14 mouse cellular contexts compared by ENCODE assay signal in the genomic region with DNA sequence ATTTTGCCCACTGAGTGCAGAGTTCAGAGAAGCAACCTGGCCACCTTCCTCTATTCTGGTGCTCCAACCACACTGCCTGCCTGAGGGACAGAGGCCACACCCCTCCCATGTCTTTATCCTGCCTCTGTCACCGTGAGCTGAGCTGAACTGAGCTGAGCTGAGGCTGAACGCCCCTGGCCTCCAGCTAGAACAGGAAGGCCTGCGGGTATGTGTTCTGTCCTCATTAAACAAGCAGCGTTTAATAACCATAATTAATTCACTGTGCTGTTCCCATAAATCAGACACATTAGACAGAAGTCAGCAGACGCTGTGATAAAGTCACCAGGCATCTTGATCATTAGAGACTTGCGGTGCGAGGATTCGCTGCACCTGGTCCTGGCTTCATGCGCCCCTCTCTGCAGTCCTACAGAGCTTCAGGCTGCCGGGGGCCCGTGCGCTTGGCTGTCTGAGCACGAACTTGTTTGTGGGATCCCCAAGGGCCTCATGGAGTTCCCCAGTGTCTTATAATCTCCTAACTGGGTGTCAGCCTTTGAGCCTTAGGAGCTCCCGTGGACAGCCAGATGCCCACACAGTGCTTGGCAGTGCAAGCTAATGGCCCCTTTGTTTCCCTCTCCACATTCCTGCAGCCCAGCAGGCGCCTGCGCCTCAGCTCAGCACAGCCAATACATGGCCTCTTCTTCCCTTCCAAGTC.
DNase-seq lines count a peak whose midpoint lies in the region; ATAC-seq lines count a peak whose summit lies in the region.
"Had no signal": no experiment of that assay in that cellular context is flagged by ENCODE, and none has a peak within 500 bp of the region (broad histone marks: within the 10 kb centered on the region; RNA-seq: fewer than 3 reads in every experiment).

No protein-coding gene starts in this region.

- 21% methylated on average over 16 of the region's 16 CpGs for WGBS in forebrain, embryonic 11.5 days
- 20% methylated on average over 16 of the region's 16 CpGs for WGBS in hindbrain, embryonic 15.5 days
- 19% methylated on average over 16 of the region's 16 CpGs for WGBS in midbrain, embryonic 13.5 days

- H3K27me3 ChIP-seq in forebrain, embryonic 11.5 days (ENCODE audit: control insufficient read depth, insufficient read depth, low read length) = no peaks in the 10 kb centered on the region
- H3K27me3 ChIP-seq in hindbrain, embryonic 15.5 days = no peaks in the 10 kb centered on the region
- H3K27me3 ChIP-seq in midbrain, embryonic 13.5 days = peaks cover 2% of the 10 kb centered on the region
- H3K27me3 ChIP-seq: liver, embryonic 15.5 days; megakaryocyte, embryonic 14.5 days had no signal

- H3K4me1 ChIP-seq in forebrain, embryonic 11.5 days (replicated peaks; ENCODE audit: control insufficient read depth, insufficient read depth, low read length) = peaks cover 6% of the 10 kb centered on the region; the same call in 1 of the 2 replicates
- H3K4me1 ChIP-seq in hindbrain, embryonic 15.5 days (replicated peaks) = peaks cover 37% of the 10 kb centered on the region
- H3K4me1 ChIP-seq in midbrain, embryonic 13.5 days (replicated peaks) = peaks cover 34% of the 10 kb centered on the region
- H3K4me1 ChIP-seq: liver, embryonic 15.5 days; megakaryocyte, embryonic 14.5 days had no signal

- no peak overlapping the region for H3K4me3 ChIP-seq in forebrain, embryonic 11.5 days (ENCODE audit: low read depth, low read length)
- H3K4me3 ChIP-seq in hindbrain, embryonic 15.5 days = no peak overlapping the region
- H3K4me3 ChIP-seq in midbrain, embryonic 13.5 days (replicated peaks) = no peak overlapping the region
- H3K4me3 ChIP-seq: embryonic facial prominence, embryonic 12.5 days; liver, embryonic 15.5 days; megakaryocyte, embryonic 14.5 days had no signal

- peak; percentile 19 for DNase-seq in embryo, embryonic 10.5 days (ENCODE audit: low spot score)
- peak; percentile 63 for DNase-seq in forebrain, embryonic 11.5 days (ENCODE audit: low spot score)
- DNase-seq in right cerebral cortex, postnatal 25 days = no peak
- DNase-seq in adrenal gland, postnatal 10 days = no peak
- no peak for DNase-seq in gastrocnemius, postnatal 14 days
- DNase-seq in spleen, postnatal 10 days (ENCODE audit: low spot score in 2 of 2) = no peak
- DNase-seq: adrenal gland, adult 8-10 months; cerebellum, adult 11-12 months; kidney, adult 18-20 months had no signal

- H3K9me3 ChIP-seq in forebrain, embryonic 11.5 days (ENCODE audit: control insufficient read depth, low read length) = no peaks in the 10 kb centered on the region
- H3K9me3 ChIP-seq in hindbrain, embryonic 15.5 days = no peaks in the 10 kb centered on the region
- H3K9me3 ChIP-seq in midbrain, embryonic 13.5 days = no peaks in the 10 kb centered on the region
- H3K9me3 ChIP-seq: embryonic facial prominence, embryonic 12.5 days; liver, embryonic 15.5 days had no signal

- peak overlapping the region; percentile 53; the same call in 1 of the 2 replicates for H3K27ac ChIP-seq in forebrain, embryonic 11.5 days (ENCODE audit: low read depth, low read length)
- H3K27ac ChIP-seq in hindbrain, embryonic 15.5 days (replicated peaks) = peak overlapping the region; percentile 20; the same call in 1 of the 2 replicates
- H3K27ac ChIP-seq in midbrain, embryonic 13.5 days = 0 out of 2 replicates have a peak overlapping the region, but pooled peaks have one; percentile 42
- H3K27ac ChIP-seq: embryonic facial prominence, embryonic 12.5 days; liver, embryonic 15.5 days had no signal

- no peak overlapping the region for H3K4me2 ChIP-seq in forebrain, embryonic 11.5 days (ENCODE audit: low read depth, low read length, severe bottlenecking)
- no peak overlapping the region for H3K4me2 ChIP-seq in hindbrain, embryonic 15.5 days
- no peak overlapping the region for H3K4me2 ChIP-seq in midbrain, embryonic 13.5 days (replicated peaks)
- H3K4me2 ChIP-seq: embryonic facial prominence, embryonic 12.5 days; liver, embryonic 15.5 days had no signal

- ATAC-seq in forebrain, embryonic 11.5 days (replicated peaks; ENCODE audit: low FRiP score) = peak; percentile 73
- peak; percentile 58 for ATAC-seq in hindbrain, embryonic 15.5 days (ENCODE audit: low FRiP score, low read depth)
- ATAC-seq in midbrain, embryonic 13.5 days = peak; percentile 76

- H3K9ac ChIP-seq in forebrain, embryonic 11.5 days (ENCODE audit: low read length) = peak overlapping the region; percentile 2; the same call in 1 of the 2 replicates
- H3K9ac ChIP-seq in hindbrain, embryonic 15.5 days = no peak overlapping the region
- 0 out of 2 replicates have a peak overlapping the region, but pooled peaks have one; percentile 11 for H3K9ac ChIP-seq in midbrain, embryonic 13.5 days (replicated peaks)
- H3K9ac ChIP-seq: embryonic facial prominence, embryonic 12.5 days; liver, embryonic 15.5 days had no signal

- H3K36me3 ChIP-seq in forebrain, embryonic 11.5 days (ENCODE audit: control insufficient read depth, insufficient read depth, low read length) = no peaks in the 10 kb centered on the region
- H3K36me3 ChIP-seq in hindbrain, embryonic 15.5 days = no peaks in the 10 kb centered on the region
- no peaks in the 10 kb centered on the region for H3K36me3 ChIP-seq in midbrain, embryonic 13.5 days
- H3K36me3 ChIP-seq: embryonic facial prominence, embryonic 12.5 days; liver, embryonic 15.5 days had no signal

- intact Hi-C loops in gastrocnemius, postnatal 14 days (cut with DNase I; ENCODE audit: low total_unique reads) = no loop called here

Comparison
In these comparisons a context has a peak if more than half of its experiments do, and no peak if none do; other contexts are left out.
1. DNase-seq: peak in embryo, embryonic 10.5 days (single experiment) and forebrain, embryonic 11.5 days (single experiment); none in right cerebral cortex, postnatal 25 days (single experiment), adrenal gland, postnatal 10 days (single experiment), gastrocnemius, postnatal 14 days (single experiment) and spleen, postnatal 10 days (0 of 2).
2. Peak in every context shown above with its lines, with median percentiles within 50 percentile points of each other: ATAC-seq and H3K27ac ChIP-seq.